Mouse (Mus musculus): Measurements from ENCODE around the gene Tecpr2. TPM values are rescaled to one million over a fixed set of nuclear protein-coding genes. Genes with fewer than 3 reads are reported as not detected.
A peak's percentile ranks its signal among the peaks of the same experiment; 100 is the strongest.

The Tecpr2 gene
- polyA plus RNA-seq, 1 experiment = 6.1 TPM

GRCm38 (mm10) chr12:110909962-110910361, 20.9 kb downstream of the Tecpr2 start:
- 91% methylated on average over 2 of the region's 2 CpGs for WGBS
- Histone ChIP-seq H3K27ac (ENCODE audit: control insufficient read depth, insufficient read depth, low read depth, low read length, poor library complexity) (no peak overlapping the region), H3K4me1 (ENCODE audit: control insufficient read depth, insufficient read depth, low read length) (no peaks in the 10 kb centered on the region; the same call in 1 of the 2 replicates), H3K4me3 (replicated peaks; ENCODE audit: control insufficient read depth, low read depth, low read length) (no peak overlapping the region)
- TF ChIP-seq CTCF (IDR thresholded peaks at IDR 0.05; ENCODE audit: control insufficient read depth, insufficient read depth, low read length) (no peak), POLR2A (IDR thresholded peaks at IDR 0.05; ENCODE audit: borderline replicate concordance, control insufficient read depth, low read depth, low read length) (no peak)

DNA sequence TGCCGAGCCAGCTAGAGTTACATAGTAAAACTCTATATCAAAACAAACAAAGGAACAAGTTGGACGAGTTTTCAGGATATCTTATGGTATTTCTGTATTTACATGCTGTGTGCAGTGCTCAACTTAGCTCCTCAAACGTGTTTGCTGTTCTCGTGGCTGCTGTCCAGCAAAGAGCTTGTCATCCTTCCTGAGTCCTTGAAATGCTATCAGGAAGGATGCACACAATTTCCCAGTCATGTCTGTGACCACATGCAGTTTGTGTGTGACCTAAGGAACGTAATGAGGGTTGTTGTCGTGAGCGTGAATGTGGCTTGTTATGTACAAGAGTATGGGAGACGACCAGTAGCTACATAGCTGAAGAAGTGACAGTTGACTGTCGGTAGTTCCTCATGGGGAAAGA, 26.7 kb downstream of the Tecpr2 start:
- H3K4me3 ChIP-seq (replicated peaks; ENCODE audit: control insufficient read depth, low read depth, low read length) = no peak overlapping the region
- TF ChIP-seq CTCF (IDR thresholded peaks at IDR 0.05; ENCODE audit: control insufficient read depth, insufficient read depth, low read length) (no peak), POLR2A (IDR thresholded peaks at IDR 0.05; ENCODE audit: borderline replicate concordance, control insufficient read depth, low read depth, low read length) (no peak)
- WGBS = 74% methylated on average over 9 of the region's 9 CpGs
- no peak overlapping the region for H3K27ac ChIP-seq (ENCODE audit: control insufficient read depth, insufficient read depth, low read depth, low read length, poor library complexity)
- no peaks in the 10 kb centered on the region; the same call in 1 of the 2 replicates for H3K4me1 ChIP-seq (ENCODE audit: control insufficient read depth, insufficient read depth, low read length)

GRCm38 (mm10) chr12:110920254-110920653, 31.2 kb downstream of the Tecpr2 start:
- TF ChIP-seq POLR2A (IDR thresholded peaks at IDR 0.05; ENCODE audit: borderline replicate concordance, control insufficient read depth, low read depth, low read length) (no peak), CTCF (IDR thresholded peaks at IDR 0.05; ENCODE audit: control insufficient read depth, insufficient read depth, low read length) (no peak)
- no peak overlapping the region for H3K4me3 ChIP-seq (replicated peaks; ENCODE audit: control insufficient read depth, low read depth, low read length)
- no peaks in the 10 kb centered on the region; the same call in 1 of the 2 replicates for H3K4me1 ChIP-seq (ENCODE audit: control insufficient read depth, insufficient read depth, low read length)
- WGBS = 93% methylated on average over 4 of the region's 4 CpGs
- no peak overlapping the region for H3K27ac ChIP-seq (ENCODE audit: control insufficient read depth, insufficient read depth, low read depth, low read length, poor library complexity)

DNA sequence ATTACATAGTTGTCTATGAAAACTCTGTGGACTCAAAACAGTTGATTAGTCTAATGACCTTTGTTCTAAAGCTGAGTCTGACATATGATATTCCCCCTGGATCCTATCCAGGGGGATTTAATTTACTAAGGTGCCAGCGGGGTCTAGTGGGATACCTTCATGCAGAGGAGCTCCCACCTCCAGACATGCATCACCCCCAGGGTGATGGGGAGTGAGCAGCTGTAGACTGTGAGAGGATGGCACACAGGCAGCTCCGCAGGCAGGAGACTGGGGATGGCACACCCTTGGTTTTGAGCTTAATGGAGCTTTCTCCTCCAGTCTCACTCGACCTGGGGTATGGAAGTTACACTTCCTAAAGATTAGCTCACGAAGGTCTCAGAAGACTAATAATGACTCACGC, 32.5 kb downstream of the Tecpr2 start:
- TF ChIP-seq CTCF (IDR thresholded peaks at IDR 0.05; ENCODE audit: control insufficient read depth, insufficient read depth, low read length) (no peak), POLR2A (IDR thresholded peaks at IDR 0.05; ENCODE audit: borderline replicate concordance, control insufficient read depth, low read depth, low read length) (no peak)
- Histone ChIP-seq H3K27ac (ENCODE audit: control insufficient read depth, insufficient read depth, low read depth, low read length, poor library complexity) (no peak overlapping the region), H3K4me1 (ENCODE audit: control insufficient read depth, insufficient read depth, low read length) (no peaks in the 10 kb centered on the region; the same call in 1 of the 2 replicates), H3K4me3 (replicated peaks; ENCODE audit: control insufficient read depth, low read depth, low read length) (no peak overlapping the region)
- WGBS = 93% methylated on average over 5 of the region's 5 CpGs

DNA sequence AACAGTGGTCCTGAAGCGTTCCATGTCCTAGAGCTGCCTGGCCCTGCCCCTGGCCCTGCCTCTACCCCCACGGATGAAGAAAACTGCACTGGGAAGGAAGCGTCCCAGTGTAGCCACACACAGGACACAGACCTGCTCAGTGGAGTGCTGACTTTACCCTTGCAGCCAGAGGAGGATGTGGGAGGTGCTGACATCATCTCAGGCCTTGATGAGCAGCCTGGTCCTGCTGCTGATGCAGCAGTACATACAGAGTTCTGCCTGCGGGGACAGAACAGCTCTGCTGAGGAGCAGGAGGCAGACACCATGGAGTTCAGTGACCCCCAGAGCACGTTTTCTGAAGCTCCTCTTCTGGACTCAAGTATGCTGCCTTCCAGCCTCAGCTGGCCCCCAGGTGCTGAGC, 43.8 kb downstream of the Tecpr2 start:
- WGBS = 71% methylated on average over 5 of the region's 5 CpGs
- TF ChIP-seq POLR2A (IDR thresholded peaks at IDR 0.05; ENCODE audit: borderline replicate concordance, control insufficient read depth, low read depth, low read length) (no peak), CTCF (IDR thresholded peaks at IDR 0.05; ENCODE audit: control insufficient read depth, insufficient read depth, low read length) (no peak)
- Histone ChIP-seq H3K4me3 (replicated peaks; ENCODE audit: control insufficient read depth, low read depth, low read length) (no peak overlapping the region), H3K27ac (ENCODE audit: control insufficient read depth, insufficient read depth, low read depth, low read length, poor library complexity) (no peak overlapping the region), H3K4me1 (ENCODE audit: control insufficient read depth, insufficient read depth, low read length) (no peaks in the 10 kb centered on the region)

DNA sequence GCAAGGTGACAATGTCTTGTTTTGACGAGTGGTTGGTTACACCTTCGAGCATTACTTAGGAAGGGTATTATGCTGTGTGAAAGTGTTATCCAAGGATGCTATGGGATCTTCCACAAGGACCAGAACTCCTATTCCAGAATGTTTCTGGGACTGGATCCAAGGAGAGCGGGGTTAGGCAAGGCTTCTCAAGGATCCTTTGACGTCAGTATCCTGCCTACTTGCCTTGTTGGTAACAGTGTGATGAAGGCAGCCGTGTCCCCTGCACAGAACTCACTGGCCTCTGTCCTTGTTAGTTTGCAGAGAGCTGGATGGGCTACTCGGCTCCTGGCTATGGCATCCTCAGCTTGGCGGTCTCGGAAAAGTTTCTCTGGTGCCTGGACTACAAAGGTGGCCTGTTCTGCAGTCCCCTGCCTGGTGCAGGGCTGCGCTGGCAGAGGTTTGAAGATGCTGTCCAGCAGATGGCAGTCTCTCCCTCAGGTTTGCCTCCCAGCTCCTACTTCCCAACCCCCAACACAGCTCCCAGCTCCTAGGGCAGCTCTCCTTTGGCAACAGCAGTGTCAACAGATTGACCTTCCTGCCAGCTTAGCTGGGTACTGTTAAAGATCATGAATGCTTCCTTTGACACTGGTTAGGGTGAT, 47.0 kb downstream of the Tecpr2 start:
- H3K27ac ChIP-seq (ENCODE audit: control insufficient read depth, insufficient read depth, low read depth, low read length, poor library complexity) = no peak overlapping the region
- 70% methylated on average over 9 of the region's 9 CpGs for WGBS
- no peak for TF ChIP-seq POLR2A (IDR thresholded peaks at IDR 0.05; ENCODE audit: borderline replicate concordance, control insufficient read depth, low read depth, low read length)
- TF ChIP-seq CTCF (IDR thresholded peaks at IDR 0.05; ENCODE audit: control insufficient read depth, insufficient read depth, low read length) = peak; percentile 96

GRCm38 (mm10) chr12:110937496-110937895, 48.4 kb downstream of the Tecpr2 start:
- WGBS = 92% methylated on average over 5 of the region's 5 CpGs
- Histone ChIP-seq H3K4me1 (ENCODE audit: control insufficient read depth, insufficient read depth, low read length) (no peaks in the 10 kb centered on the region), H3K4me3 (replicated peaks; ENCODE audit: control insufficient read depth, low read depth, low read length) (no peak overlapping the region), H3K27ac (ENCODE audit: control insufficient read depth, insufficient read depth, low read depth, low read length, poor library complexity) (no peak overlapping the region)
- no peak for TF ChIP-seq CTCF (IDR thresholded peaks at IDR 0.05; ENCODE audit: control insufficient read depth, insufficient read depth, low read length)
- no peak for TF ChIP-seq POLR2A (IDR thresholded peaks at IDR 0.05; ENCODE audit: borderline replicate concordance, control insufficient read depth, low read depth, low read length)

More for the DNA sequence above, 47.0 kb downstream of the Tecpr2 start:
- Histone ChIP-seq H3K4me1 (ENCODE audit: control insufficient read depth, insufficient read depth, low read length) (no peaks in the 10 kb centered on the region), H3K4me3 (replicated peaks; ENCODE audit: control insufficient read depth, low read depth, low read length) (no peak overlapping the region)

GRCm38 (mm10) chr12:110939385-110939784, 50.3 kb downstream of the Tecpr2 start:
- Histone ChIP-seq H3K4me3 (replicated peaks; ENCODE audit: control insufficient read depth, low read depth, low read length) (no peak overlapping the region), H3K4me1 (ENCODE audit: control insufficient read depth, insufficient read depth, low read length) (no peaks in the 10 kb centered on the region), H3K27ac (ENCODE audit: control insufficient read depth, insufficient read depth, low read depth, low read length, poor library complexity) (no peak overlapping the region)
- TF ChIP-seq CTCF (IDR thresholded peaks at IDR 0.05; ENCODE audit: control insufficient read depth, insufficient read depth, low read length) (no peak), POLR2A (IDR thresholded peaks at IDR 0.05; ENCODE audit: borderline replicate concordance, control insufficient read depth, low read depth, low read length) (no peak)
- 88% methylated on average over 5 of the region's 5 CpGs for WGBS
